Mouse (Mus musculus): Measurements from ENCODE around the gene Cnot11. TPM values are rescaled to one million over a fixed set of nuclear protein-coding genes. Genes with fewer than 3 reads are reported as not detected.
A peak's percentile ranks its signal among the peaks of the same experiment; 100 is the strongest.

Gene Cnot11
- total and polyA plus RNA-seq, 3 experiments: 41.2 to 117 (median 44.8) TPM

DNA sequence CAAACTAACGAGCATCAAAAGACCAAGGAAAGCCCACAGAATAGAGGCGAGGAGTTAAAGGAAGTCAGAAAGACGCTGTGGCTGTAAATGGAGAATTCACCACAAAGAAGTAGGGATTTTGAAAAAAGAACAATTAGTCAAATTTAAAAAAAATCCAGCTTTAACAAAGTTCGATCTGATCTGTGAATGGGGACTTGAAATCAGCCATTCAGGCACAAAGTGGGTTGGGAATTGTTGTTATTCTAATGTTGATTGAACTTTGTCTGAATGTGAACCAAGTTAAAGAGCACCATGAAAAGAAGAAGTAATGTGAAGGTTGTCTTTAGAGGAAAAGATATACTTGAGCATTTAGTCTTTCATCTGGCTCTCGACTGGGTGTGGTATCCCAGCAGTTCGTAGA, 6.5 kb upstream of the Cnot11 start:
- Histone ChIP-seq H3K27me3 (ENCODE audit: insufficient read depth, low read length) (peaks cover 26% of the 10 kb centered on the region), H3K4me3 (ENCODE audit: low read depth, low read length) (no peak overlapping the region), H3K36me3 (replicated peaks) (no peaks in the 10 kb centered on the region), H3K9me3 (replicated peaks) (no peaks in the 10 kb centered on the region), H3K4me1 (ENCODE audit: insufficient read depth, low read depth, low read length) (peaks cover 21% of the 10 kb centered on the region)
- TF ChIP-seq GATA2 (IDR thresholded peaks at IDR 0.05; ENCODE audit: borderline replicate concordance, low read depth, low read length) (no peak), CTCF (IDR thresholded peaks at IDR 0.05; ENCODE audit: low read depth, low read length) (no peak), POLR2AphosphoS5 (IDR thresholded peaks at IDR 0.05; ENCODE audit: insufficient replicate concordance, low read depth, low read length) (no peak), GATA1 (IDR thresholded peaks at IDR 0.05; ENCODE audit: borderline replicate concordance, low read length) (no peak), TAL1 (conservative IDR thresholded peaks at IDR 0.05; ENCODE audit: low read depth, low read length) (no peak)
- ATAC-seq (ENCODE audit: extremely low read depth, insufficient number of reproducible peaks, low FRiP score, poor library complexity, severe bottlenecking) (no peak), DNase-seq (ENCODE audit: low spot score) (no peak)

DNA sequence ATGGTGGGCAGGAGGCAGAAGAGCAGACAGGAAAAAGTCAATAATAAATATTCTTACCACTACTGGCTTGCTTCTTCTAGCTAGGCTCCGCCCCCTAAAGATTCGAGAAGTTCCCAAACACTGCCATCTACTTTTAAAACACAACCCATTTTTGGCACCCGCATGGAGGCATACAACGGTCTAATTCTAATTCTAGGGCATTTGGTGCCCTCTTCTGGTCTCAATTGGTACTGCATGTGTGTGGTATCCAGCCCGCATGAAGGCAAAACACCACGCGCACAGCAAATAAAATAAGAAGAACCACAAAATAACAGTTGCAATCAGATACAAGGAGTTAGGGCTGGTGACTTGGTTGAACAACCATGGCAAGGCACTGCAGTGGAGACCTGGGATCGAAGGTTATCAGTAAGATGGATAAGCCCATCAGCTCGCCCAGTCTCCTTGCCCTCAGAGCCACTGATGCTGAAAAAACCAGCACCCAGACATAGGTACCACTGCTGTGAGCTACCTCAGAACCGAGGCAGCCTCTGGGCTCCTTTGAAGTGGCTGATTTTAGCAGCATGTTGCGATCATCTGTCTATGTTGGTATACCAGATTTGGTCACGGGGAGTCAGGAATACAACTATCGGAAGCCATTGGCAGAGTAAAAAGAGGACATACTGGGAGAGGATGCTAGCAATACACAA, 4.4 kb upstream of the Cnot11 start:
- peak; percentile 50 for DNase-seq (ENCODE audit: low spot score)
- Histone ChIP-seq H3K4me3 (ENCODE audit: low read depth, low read length) (no peak overlapping the region), H3K4me1 (ENCODE audit: insufficient read depth, low read depth, low read length) (peaks cover 35% of the 10 kb centered on the region), H3K36me3 (replicated peaks) (no peaks in the 10 kb centered on the region), H3K27me3 (ENCODE audit: insufficient read depth, low read length) (peaks cover 15% of the 10 kb centered on the region), H3K9me3 (replicated peaks) (no peaks in the 10 kb centered on the region)
- no peak for TF ChIP-seq GATA1 (IDR thresholded peaks at IDR 0.05; ENCODE audit: borderline replicate concordance, low read length)
- TF ChIP-seq CTCF (IDR thresholded peaks at IDR 0.05; ENCODE audit: low read depth, low read length): peak; percentile 96
- peak; percentile 25; the same call in 1 of the 2 replicates for ATAC-seq (ENCODE audit: extremely low read depth, insufficient number of reproducible peaks, low FRiP score, poor library complexity, severe bottlenecking)

DNA sequence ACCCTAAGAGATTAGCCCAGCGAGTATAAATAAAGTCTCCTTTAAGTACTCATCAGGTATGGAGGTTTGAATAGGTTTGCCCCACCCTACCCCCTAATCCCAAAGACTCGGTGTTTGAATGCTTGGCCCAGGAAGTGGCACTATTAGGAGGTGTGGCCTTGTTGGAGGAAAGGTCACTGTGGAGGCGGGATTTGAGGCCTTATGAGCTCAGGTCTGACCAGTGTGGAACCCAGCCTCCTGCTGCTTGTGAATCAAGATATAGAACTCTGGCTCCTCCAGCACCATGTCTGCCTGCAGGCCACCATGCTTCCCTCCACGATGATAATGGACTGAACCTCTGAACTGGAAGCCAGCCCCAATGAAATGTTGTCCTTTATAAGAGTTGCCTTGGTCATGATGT, 3.8 kb upstream of the Cnot11 start:
- Histone ChIP-seq H3K36me3 (replicated peaks) (no peaks in the 10 kb centered on the region), H3K9me3 (replicated peaks) (no peaks in the 10 kb centered on the region), H3K4me3 (ENCODE audit: low read depth, low read length) (no peak overlapping the region), H3K4me1 (ENCODE audit: insufficient read depth, low read depth, low read length) (peaks cover 35% of the 10 kb centered on the region), H3K27me3 (ENCODE audit: insufficient read depth, low read length) (peaks cover 10% of the 10 kb centered on the region)
- no peak for DNase-seq (ENCODE audit: low spot score)
- TF ChIP-seq GATA1 (IDR thresholded peaks at IDR 0.05; ENCODE audit: borderline replicate concordance, low read length) (no peak), CTCF (IDR thresholded peaks at IDR 0.05; ENCODE audit: low read depth, low read length) (no peak), TAL1 (conservative IDR thresholded peaks at IDR 0.05; ENCODE audit: low read depth, low read length) (no peak), POLR2AphosphoS5 (IDR thresholded peaks at IDR 0.05; ENCODE audit: insufficient replicate concordance, low read depth, low read length) (no peak), GATA2 (IDR thresholded peaks at IDR 0.05; ENCODE audit: borderline replicate concordance, low read depth, low read length) (no peak)
- ATAC-seq (ENCODE audit: extremely low read depth, insufficient number of reproducible peaks, low FRiP score, poor library complexity, severe bottlenecking): no peak

GRCm38 (mm10) chr1:39533917-39534316, 875 bp upstream of the Cnot11 start:
- peaks cover 42% of the 10 kb centered on the region for H3K4me1 ChIP-seq (ENCODE audit: insufficient read depth, low read depth, low read length)
- no peak for ATAC-seq (ENCODE audit: extremely low read depth, insufficient number of reproducible peaks, low FRiP score, poor library complexity, severe bottlenecking)
- TF ChIP-seq CTCF (IDR thresholded peaks at IDR 0.05; ENCODE audit: low read depth, low read length): no peak
- no peak for TF ChIP-seq GATA2 (IDR thresholded peaks at IDR 0.05; ENCODE audit: borderline replicate concordance, low read depth, low read length)
- TF ChIP-seq TAL1 (conservative IDR thresholded peaks at IDR 0.05; ENCODE audit: low read depth, low read length): no peak
- TF ChIP-seq GATA1 (IDR thresholded peaks at IDR 0.05; ENCODE audit: borderline replicate concordance, low read length): no peak
- no peak for TF ChIP-seq POLR2AphosphoS5 (IDR thresholded peaks at IDR 0.05; ENCODE audit: insufficient replicate concordance, low read depth, low read length)

GRCm38 (mm10) chr1:39535515-39536311, 921 bp downstream of the Cnot11 start:
- Histone ChIP-seq H3K36me3 (replicated peaks) (peaks cover 35% of the 10 kb centered on the region), H3K9me3 (replicated peaks) (peaks cover 11% of the 10 kb centered on the region), H3K27me3 (ENCODE audit: insufficient read depth, low read length) (no peaks in the 10 kb centered on the region), H3K4me1 (ENCODE audit: insufficient read depth, low read depth, low read length) (peaks cover 33% of the 10 kb centered on the region), H3K4me3 (ENCODE audit: low read depth, low read length) (peak overlapping the region; percentile 84)
- peak; percentile 81 for ATAC-seq (ENCODE audit: extremely low read depth, insufficient number of reproducible peaks, low FRiP score, poor library complexity, severe bottlenecking)
- TF ChIP-seq GATA1 (IDR thresholded peaks at IDR 0.05; ENCODE audit: borderline replicate concordance, low read length): no peak
- peak; percentile 96 for DNase-seq (ENCODE audit: low spot score)

More at GRCm38 (mm10) chr1:39533917-39534316, 875 bp upstream of the Cnot11 start:
- no peaks in the 10 kb centered on the region for H3K9me3 ChIP-seq (replicated peaks)
- H3K27me3 ChIP-seq (ENCODE audit: insufficient read depth, low read length): peaks cover 3% of the 10 kb centered on the region; the same call in 1 of the 2 replicates
- H3K4me3 ChIP-seq (ENCODE audit: low read depth, low read length): no peak overlapping the region
- H3K36me3 ChIP-seq (replicated peaks): peaks cover 18% of the 10 kb centered on the region
- no peak for DNase-seq (ENCODE audit: low spot score)

DNA sequence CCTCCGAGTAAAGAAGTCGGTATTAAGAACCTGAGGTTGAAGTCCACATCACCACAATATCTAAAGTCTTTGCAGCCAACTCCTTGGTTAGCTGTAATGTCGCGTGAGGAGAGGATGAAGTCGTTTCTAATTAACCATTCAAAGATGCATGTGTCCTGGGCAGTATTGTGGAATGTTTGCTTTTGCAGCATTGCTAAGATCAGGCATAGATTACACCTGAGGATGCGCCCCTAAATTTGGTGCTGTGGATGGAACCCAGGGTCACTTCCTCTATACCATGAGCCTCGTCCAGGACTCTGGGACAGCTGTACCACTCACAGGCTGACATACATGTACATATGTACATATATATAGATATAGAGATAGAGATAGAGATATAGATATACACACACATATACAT, 1.9 kb downstream of the Cnot11 start:
- peaks cover 33% of the 10 kb centered on the region for H3K4me1 ChIP-seq (ENCODE audit: insufficient read depth, low read depth, low read length)
- H3K4me3 ChIP-seq (ENCODE audit: low read depth, low read length): peak overlapping the region; percentile 84
- DNase-seq (ENCODE audit: low spot score): no peak
- TF ChIP-seq GATA1 (IDR thresholded peaks at IDR 0.05; ENCODE audit: borderline replicate concordance, low read length) (no peak), GATA2 (IDR thresholded peaks at IDR 0.05; ENCODE audit: borderline replicate concordance, low read depth, low read length) (no peak), POLR2AphosphoS5 (IDR thresholded peaks at IDR 0.05; ENCODE audit: insufficient replicate concordance, low read depth, low read length) (no peak), TAL1 (conservative IDR thresholded peaks at IDR 0.05; ENCODE audit: low read depth, low read length) (no peak), CTCF (IDR thresholded peaks at IDR 0.05; ENCODE audit: low read depth, low read length) (no peak)
- ATAC-seq (ENCODE audit: extremely low read depth, insufficient number of reproducible peaks, low FRiP score, poor library complexity, severe bottlenecking): no peak
- peaks cover 43% of the 10 kb centered on the region for H3K36me3 ChIP-seq (replicated peaks)
- H3K27me3 ChIP-seq (ENCODE audit: insufficient read depth, low read length): no peaks in the 10 kb centered on the region
- H3K9me3 ChIP-seq (replicated peaks): peaks cover 13% of the 10 kb centered on the region

All from G1E (cell line).